Mouse (Mus musculus) ES-Bruce4 (cell line): ENCODE data around the gene Ccdc85c.

Experiments used
- CTCF ChIP-seq: IDR thresholded peaks from one replicate; pipeline ENCODE4 v1.8.1; 2011; ENCODE audit warnings: low read depth, low read length
- EP300 ChIP-seq: IDR thresholded peaks from 2 replicates; pipeline ENCODE4 v1.6.1; 2011; ENCODE audit warnings: low read depth, low read length; ENCODE audit not compliant: insufficient read depth

- TF ChIP-seq EP300 = no peak
- no peak for TF ChIP-seq CTCF
These were observed 44.9 kb upstream of the Ccdc85c start for GRCm38 (mm10) chr12:108320096-108320495.
